Mouse (Mus musculus) CH12.LX (cell line): Measurements from ENCODE around the gene Ccdc93.

ENCODE experiments used
- CTCF ChIP-seq, 2 experiments: IDR thresholded peaks in 1 of 2; conservative IDR thresholded peaks in 1 of 2; 2 replicates each; pipeline ENCODE4 v1.5.1; 2011 to 2012; ENCODE audit warnings: low read depth in 2 of 2, low read length in 2 of 2, improper control_type of control experiment in 1 of 2, inconsistent platforms in 1 of 2, mild to moderate bottlenecking in 1 of 2, moderate library complexity in 1 of 2
- EP300 ChIP-seq: IDR thresholded peaks from 2 replicates; pipeline ENCODE4 v1.6.1; 2011; ENCODE audit warnings: low read length, improper control_type of control experiment
- POLR2A ChIP-seq: IDR thresholded peaks from 2 replicates; pipeline ENCODE4 v1.6.1; 2011; ENCODE audit warnings: low read depth, mild to moderate bottlenecking, improper control_type of control experiment, low read length
- POLR2AphosphoS2 ChIP-seq: IDR thresholded peaks from 2 replicates; pipeline ENCODE4 v1.6.1; 2011; ENCODE audit warnings: low read depth, low read length, improper control_type of control experiment
- USF1 ChIP-seq: IDR thresholded peaks from 2 replicates; pipeline ENCODE4 v1.6.1; 2014; ENCODE audit warnings: low read depth, mild to moderate bottlenecking, inconsistent platforms, low read length, improper control_type of control experiment
- USF2 ChIP-seq: conservative IDR thresholded peaks from 2 replicates; pipeline ENCODE4 v1.6.1; 2011; ENCODE audit warnings: low read depth, low read length, improper control_type of control experiment
- ZNF384 ChIP-seq: IDR thresholded peaks from 2 replicates; pipeline ENCODE4 v1.6.1; 2012; ENCODE audit warnings: low read depth, low read length, improper control_type of control experiment, inconsistent platforms

- TF ChIP-seq CTCF (conservative IDR thresholded peaks at IDR 0.05 in 1 of 2, IDR thresholded peaks at IDR 0.05 in 1 of 2; ENCODE audit: low read depth in 2 of 2, low read length in 2 of 2) (no peak), USF2 (no peak), ZNF384 (no peak), POLR2A (no peak), USF1 (no peak), EP300 (no peak), POLR2AphosphoS2 (no peak)
Measured at GRCm38 (mm10) chr1:121453053-121453452, 22.2 kb downstream of the Ccdc93 start.
